Mouse (Mus musculus) C2C12 (cell line): ENCODE measurements around the gene Kat6b. TPM values are rescaled to one million over a fixed set of nuclear protein-coding genes. Genes with fewer than 3 reads are reported as not detected.

Experiments
- H3K27me3 ChIP-seq: one replicate; pipeline ENCODE4 v1.6.1; 2011; ENCODE audit not compliant: control insufficient read depth, insufficient read depth, insufficient read length
- H3K36me3 ChIP-seq: one replicate; pipeline ENCODE4 v1.6.1; 2011; ENCODE audit not compliant: control insufficient read depth, insufficient read depth
- H3K4me3 ChIP-seq: one replicate; pipeline ENCODE4 v1.5.1; 2011; ENCODE audit warnings: mild to moderate bottlenecking, control low read depth; ENCODE audit not compliant: poor library complexity, insufficient read depth, severe bottlenecking
- H3K79me2 ChIP-seq: one replicate; pipeline ENCODE4 v1.6.1; 2011; ENCODE audit not compliant: control insufficient read depth, insufficient read depth
- H3K79me3 ChIP-seq: one replicate; pipeline ENCODE4 v1.6.1; 2011; ENCODE audit warnings: low read depth, control low read depth
- H3ac ChIP-seq: one replicate; pipeline ENCODE3; 2011; ENCODE audit warnings: low read depth; ENCODE audit not compliant: control insufficient read depth, insufficient read length
- CEBPB ChIP-seq: IDR thresholded peaks from one replicate; pipeline ENCODE4 v1.6.1; 2011; ENCODE audit warnings: low read depth, mild to moderate bottlenecking, control low read depth, moderate library complexity
- CTCF ChIP-seq: IDR thresholded peaks from one replicate; pipeline ENCODE4 v1.5.1; 2011; ENCODE audit not compliant: control insufficient read depth, insufficient read depth, insufficient read length
- FOSL1 ChIP-seq: IDR thresholded peaks from one replicate; pipeline ENCODE4 v1.8.0; 2011; ENCODE audit warnings: mild to moderate bottlenecking, low read length; ENCODE audit not compliant: poor library complexity, insufficient read depth, severe bottlenecking
- MAX ChIP-seq: IDR thresholded peaks from one replicate; pipeline ENCODE4 v1.6.1; 2011; ENCODE audit warnings: mild to moderate bottlenecking, control low read depth
- MYOD1 ChIP-seq: IDR thresholded peaks from one replicate; pipeline ENCODE4 v1.6.1; 2011; ENCODE audit warnings: low read depth; ENCODE audit not compliant: control insufficient read depth, insufficient read length
- MYOG ChIP-seq: IDR thresholded peaks from one replicate; pipeline ENCODE4 v1.6.1; 2011; ENCODE audit not compliant: control insufficient read depth, insufficient read length; ENCODE audit errors: extremely low read depth
- USF1 ChIP-seq: IDR thresholded peaks from one replicate; pipeline ENCODE4 v1.6.1; 2011; ENCODE audit warnings: low read depth, mild to moderate bottlenecking, control low read depth, moderate library complexity
- long read RNA-seq, 2 experiments: library from polyadenylated mRNA; unstranded; transcript quantifications; one replicate each; pipeline ENCODE4 v2.0.0; 2019 to 2020
- polyA plus RNA-seq: library from polyadenylated mRNA; unstranded; fragments of >200 nt; fragmentation: generic; extraction: Trizol; gene quantifications from one replicate; pipeline ENCODE4 v1.2.1, GENCODE M21; 2012; ENCODE audit warnings: missing spikeins

Kat6b gene
- polyA plus RNA-seq, result 2.7 TPM
- long read RNA-seq, experiment 1, partial matches to known transcripts, result 0 of 2 reads
- long read RNA-seq, experiment 1, other reads (novel, unspliced or antisense), result 2 of 2 reads
- long read RNA-seq, experiment 2, partial matches to known transcripts, result 0 of 1 reads
- long read RNA-seq, experiment 2, other reads (novel, unspliced or antisense), result 1 of 1 reads

DNA sequence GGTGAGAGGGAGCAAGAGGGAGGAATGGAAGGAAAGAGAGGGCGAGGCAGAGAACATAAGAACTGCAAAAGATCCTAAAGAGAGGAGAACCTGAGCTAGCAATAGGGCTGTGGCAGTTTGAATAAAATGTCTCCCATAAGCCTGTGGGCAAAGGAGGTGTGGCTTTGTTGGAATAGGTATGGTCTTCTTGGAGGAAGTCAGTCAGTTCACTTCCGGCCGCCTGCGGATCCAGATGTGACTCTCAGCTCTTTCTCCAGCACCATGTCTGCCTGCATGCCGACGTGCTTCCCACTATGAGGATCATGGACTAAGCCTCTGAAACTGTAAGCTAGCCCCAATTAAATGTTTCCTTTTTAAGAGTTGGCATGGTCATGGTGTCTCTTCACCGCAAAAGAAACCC lies at the start of gene Kat6b:
Kat6b (plus strand) TSS at position 204 of the 400 bp plus-strand sequence.
- no peak within 1 kb of the TSS for H3K4me3 ChIP-seq
- H3K36me3 ChIP-seq, result no peaks in the 10 kb centered on the region
- TF ChIP-seq USF1 (no peak), CEBPB (no peak), CTCF (no peak), MYOD1 (no peak), MYOG (no peak), FOSL1 (no peak), MAX (no peak)
- H3ac ChIP-seq, result no peak within 1 kb of the TSS
- H3K27me3 ChIP-seq, result no peaks in the 10 kb centered on the region
- H3K79me3 ChIP-seq, result no peaks in the 10 kb centered on the region
- no peaks in the 10 kb centered on the region for H3K79me2 ChIP-seq

DNA sequence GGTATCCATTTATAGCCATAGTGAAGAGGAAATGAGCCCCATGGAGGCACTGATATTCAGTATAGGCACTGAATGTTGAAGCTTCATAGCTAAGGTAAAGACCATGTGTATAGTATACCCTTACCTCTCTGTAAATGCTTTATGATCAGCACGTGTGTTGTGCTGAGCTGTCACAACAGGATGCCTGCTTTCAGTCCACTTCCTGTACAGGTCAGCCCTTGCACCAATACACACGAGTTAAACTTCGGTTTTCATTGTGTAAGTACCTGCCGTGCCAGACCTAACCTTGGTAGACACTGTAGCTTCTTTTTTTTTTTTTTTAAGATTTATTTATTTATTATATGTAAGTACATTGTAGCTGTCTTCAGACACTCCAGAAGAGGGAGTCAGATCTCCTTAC lies 47.8 kb upstream of the Kat6b start:
- no peak for TF ChIP-seq FOSL1
- no peak for TF ChIP-seq CTCF
- no peak for TF ChIP-seq MAX
- TF ChIP-seq MYOG, result no peak
- no peak for TF ChIP-seq MYOD1
- TF ChIP-seq CEBPB, result no peak
- no peak for TF ChIP-seq USF1
- Histone ChIP-seq H3K4me3 (no peak overlapping the region), H3ac (no peak overlapping the region), H3K36me3 (no peaks in the 10 kb centered on the region), H3K27me3 (no peaks in the 10 kb centered on the region), H3K79me2 (no peaks in the 10 kb centered on the region), H3K79me3 (no peaks in the 10 kb centered on the region)

DNA sequence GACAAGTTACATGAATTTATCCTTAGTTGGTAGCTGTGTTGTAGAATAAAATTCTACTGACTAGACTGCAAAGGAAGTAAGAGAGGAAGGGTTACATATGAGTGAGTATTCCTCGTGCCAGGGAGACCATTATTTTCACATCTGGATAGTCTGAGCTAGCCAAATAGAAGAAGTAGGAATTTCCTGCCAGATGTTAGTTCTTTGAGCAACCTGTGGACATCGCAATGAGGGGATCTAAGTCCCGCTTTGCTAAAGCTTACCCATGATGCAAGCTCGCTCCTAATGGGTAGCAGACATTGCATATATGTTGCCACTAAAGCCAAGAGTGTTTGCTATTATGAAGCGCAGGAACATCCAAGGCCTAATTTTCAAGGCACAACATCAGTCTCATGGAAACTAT lies 47.2 kb upstream of the Kat6b start:
- H3K27me3 ChIP-seq, result no peaks in the 10 kb centered on the region
- no peaks in the 10 kb centered on the region for H3K79me3 ChIP-seq
- no peak overlapping the region for H3K4me3 ChIP-seq
- H3K79me2 ChIP-seq, result no peaks in the 10 kb centered on the region
- no peaks in the 10 kb centered on the region for H3K36me3 ChIP-seq
- H3ac ChIP-seq, result no peak overlapping the region
- no peak for TF ChIP-seq USF1
- no peak for TF ChIP-seq FOSL1
- no peak for TF ChIP-seq CTCF
- TF ChIP-seq MYOG, result no peak
- TF ChIP-seq MYOD1, result no peak
- TF ChIP-seq MAX, result no peak

GRCm38 (mm10) chr14:21434686-21435085 lies 46.5 kb upstream of the Kat6b start:
- H3ac ChIP-seq, result no peak overlapping the region
- no peak overlapping the region for H3K4me3 ChIP-seq
- H3K79me2 ChIP-seq, result no peaks in the 10 kb centered on the region
- H3K36me3 ChIP-seq, result no peaks in the 10 kb centered on the region
- H3K79me3 ChIP-seq, result no peaks in the 10 kb centered on the region
- no peaks in the 10 kb centered on the region for H3K27me3 ChIP-seq
- no peak for TF ChIP-seq FOSL1
- no peak for TF ChIP-seq MYOG
- no peak for TF ChIP-seq USF1
- TF ChIP-seq MYOD1, result no peak
- TF ChIP-seq CTCF, result no peak
- TF ChIP-seq MAX, result no peak
- no peak for TF ChIP-seq CEBPB

GRCm38 (mm10) chr14:21439785-21440184 lies 41.4 kb upstream of the Kat6b start:
- no peaks in the 10 kb centered on the region for H3K27me3 ChIP-seq
- H3K4me3 ChIP-seq, result no peak overlapping the region
- H3ac ChIP-seq, result no peak overlapping the region
- no peaks in the 10 kb centered on the region for H3K79me2 ChIP-seq
- no peaks in the 10 kb centered on the region for H3K79me3 ChIP-seq
- no peak for TF ChIP-seq MAX
- TF ChIP-seq USF1, result peak; percentile 81
- no peak for TF ChIP-seq FOSL1
- TF ChIP-seq MYOD1, result peak; percentile 85
- TF ChIP-seq CTCF, result no peak
- TF ChIP-seq MYOG, result no peak
- H3K36me3 ChIP-seq, result no peaks in the 10 kb centered on the region

DNA sequence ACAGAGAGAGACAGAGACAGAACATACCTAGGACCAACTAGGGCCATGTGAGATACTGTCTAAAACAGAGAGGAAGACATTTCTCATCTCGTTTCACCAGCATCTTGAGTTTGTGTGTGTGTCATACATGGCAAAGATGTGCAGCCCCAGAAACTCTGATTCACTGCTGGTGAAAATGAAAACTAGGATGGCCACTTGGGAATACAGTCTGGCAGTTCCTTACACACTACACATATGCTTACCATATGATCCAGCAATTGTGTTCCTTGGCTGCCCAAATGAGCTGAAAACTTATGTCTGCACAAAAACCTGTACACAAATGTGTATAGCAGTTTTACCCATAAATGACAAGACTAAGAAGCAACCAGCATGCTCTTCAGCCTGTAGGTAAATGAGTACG lies 40.7 kb upstream of the Kat6b start:
- no peaks in the 10 kb centered on the region for H3K79me2 ChIP-seq
- TF ChIP-seq USF1, result no peak
- no peak for TF ChIP-seq CTCF
- no peak for TF ChIP-seq MAX

More for the DNA sequence above, 40.7 kb upstream of the Kat6b start:
- Histone ChIP-seq H3ac (no peak overlapping the region), H3K27me3 (no peaks in the 10 kb centered on the region), H3K79me3 (no peaks in the 10 kb centered on the region), H3K4me3 (no peak overlapping the region), H3K36me3 (no peaks in the 10 kb centered on the region)
